In the genomic region with DNA sequence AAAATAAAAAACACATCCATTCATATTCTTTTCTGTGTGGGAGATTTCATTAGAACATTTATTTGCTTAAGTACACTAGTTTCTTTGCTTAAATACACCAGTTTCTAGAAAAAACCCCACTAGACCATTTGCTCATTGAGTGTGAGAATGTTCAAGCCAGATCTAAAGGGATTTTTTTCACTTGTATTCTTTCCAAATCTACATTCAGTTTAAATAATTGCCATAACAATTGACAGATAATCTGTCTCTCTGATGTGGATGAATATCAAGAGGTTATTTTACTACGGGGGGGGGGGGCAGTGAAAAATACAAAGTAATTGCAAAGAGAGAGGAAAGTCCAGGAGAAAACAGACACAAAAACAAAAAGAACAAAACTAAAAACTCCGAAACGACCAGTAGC, we compare ENCODE assay signal across 8 mouse cellular contexts. TPM values are rescaled to one million over a fixed set of nuclear protein-coding genes. Genes with fewer than 3 reads are reported as not detected.
DNase-seq lines count a peak whose midpoint lies in the region; ATAC-seq and TF ChIP-seq lines count a peak whose summit lies in the region.

No protein-coding gene starts in this region.

- H3K4me2 ChIP-seq in heart, embryonic 13.5 days = peak overlapping the region; percentile 92
- H3K4me2 ChIP-seq in forebrain, embryonic 13.5 days = peak overlapping the region; percentile 66
- H3K4me2 ChIP-seq in liver, embryonic 15.5 days = peak overlapping the region; percentile 94

- no peak for ATAC-seq in heart, embryonic 13.5 days (ENCODE audit: extremely low read depth, insufficient number of reproducible peaks, low FRiP score, low TSS enrichment)
- ATAC-seq in forebrain, embryonic 13.5 days = no peak
- no peak for ATAC-seq in liver, embryonic 15.5 days (ENCODE audit: insufficient read depth)

- no peaks in the 10 kb centered on the region for H3K27me3 ChIP-seq in heart, embryonic 13.5 days (replicated peaks)
- no peaks in the 10 kb centered on the region for H3K27me3 ChIP-seq in ES-Bruce4 (ENCODE audit: control insufficient read depth, insufficient read depth, low read length, poor library complexity, severe bottlenecking)
- H3K27me3 ChIP-seq in forebrain, embryonic 13.5 days = no peaks in the 10 kb centered on the region
- no peaks in the 10 kb centered on the region for H3K27me3 ChIP-seq in liver, embryonic 15.5 days

- no peak for DNase-seq in heart, postnatal 10 days
- DNase-seq in urinary bladder, adult 2 months (ENCODE audit: low spot score) = no peak
- no peak for DNase-seq in urinary bladder, postnatal 4 days (ENCODE audit: low spot score in 2 of 2)
- no peak for DNase-seq in layer of hippocampus, adult 18-20 months (ENCODE audit: low spot score in 2 of 2)

- peaks cover 18% of the 10 kb centered on the region for H3K4me1 ChIP-seq in heart, embryonic 13.5 days
- no peaks in the 10 kb centered on the region for H3K4me1 ChIP-seq in ES-Bruce4 (ENCODE audit: control insufficient read depth, insufficient read depth, low read length)
- peaks cover 17% of the 10 kb centered on the region for H3K4me1 ChIP-seq in forebrain, embryonic 13.5 days
- H3K4me1 ChIP-seq in liver, embryonic 15.5 days (replicated peaks) = peaks cover 29% of the 10 kb centered on the region

- peak overlapping the region; percentile 96 for H3K9ac ChIP-seq in heart, embryonic 13.5 days
- H3K9ac ChIP-seq in ES-Bruce4 (ENCODE audit: low read depth, poor library complexity, severe bottlenecking) = peak overlapping the region; percentile 99
- H3K9ac ChIP-seq in forebrain, embryonic 13.5 days = peak overlapping the region; percentile 99
- H3K9ac ChIP-seq in liver, embryonic 15.5 days = peak overlapping the region; percentile 98

- TF ChIP-seq POLR2A in ES-Bruce4 (IDR thresholded peaks at IDR 0.05; ENCODE audit: insufficient read depth, low read length) = no peak

- H3K9me3 ChIP-seq in heart, embryonic 13.5 days = no peaks in the 10 kb centered on the region
- H3K9me3 ChIP-seq in ES-Bruce4 (replicated peaks; ENCODE audit: control insufficient read depth, insufficient read depth, low read length, poor library complexity, severe bottlenecking) = no peaks in the 10 kb centered on the region
- no peaks in the 10 kb centered on the region for H3K9me3 ChIP-seq in forebrain, embryonic 13.5 days (replicated peaks)
- H3K9me3 ChIP-seq in liver, embryonic 15.5 days (replicated peaks) = no peaks in the 10 kb centered on the region

- WGBS in heart, embryonic 13.5 days = 4% methylated on average over 3 of the region's 3 CpGs
- 0% methylated on average over 3 of the region's 3 CpGs for WGBS in forebrain, embryonic 13.5 days
- WGBS in liver, embryonic 15.5 days (ENCODE audit: insufficient replicate concordance) = 3% methylated on average over 3 of the region's 3 CpGs

- intact Hi-C loops in heart, postnatal 10 days (cut with DNase I) = loop anchor here (2.0 to 10.0 kb wide), 3 partner anchors 38 to 268 kb away; partner anchors contain the start of genes Gm43552 and Pds5a

- H3K27ac ChIP-seq in heart, embryonic 13.5 days (replicated peaks) = peak overlapping the region; percentile 100
- peak overlapping the region; percentile 82; the same call in 1 of the 2 replicates for H3K27ac ChIP-seq in ES-Bruce4 (ENCODE audit: insufficient read depth, low read length)
- peak overlapping the region; percentile 100 for H3K27ac ChIP-seq in forebrain, embryonic 13.5 days
- peak overlapping the region; percentile 99 for H3K27ac ChIP-seq in liver, embryonic 15.5 days (replicated peaks)

- no peak for TF ChIP-seq EP300 in ES-Bruce4 (IDR thresholded peaks at IDR 0.05; ENCODE audit: insufficient read depth, low read depth, low read length)

- H3K36me3 ChIP-seq in heart, embryonic 13.5 days = peaks cover 4% of the 10 kb centered on the region
- no peaks in the 10 kb centered on the region for H3K36me3 ChIP-seq in ES-Bruce4 (ENCODE audit: control insufficient read depth, insufficient read depth, low read length, poor library complexity, severe bottlenecking)
- no peaks in the 10 kb centered on the region for H3K36me3 ChIP-seq in forebrain, embryonic 13.5 days (ENCODE audit: poor library complexity, severe bottlenecking)
- H3K36me3 ChIP-seq in liver, embryonic 15.5 days (replicated peaks) = no peaks in the 10 kb centered on the region

- peak overlapping the region; percentile 77 for H3K4me3 ChIP-seq in heart, embryonic 13.5 days
- H3K4me3 ChIP-seq in ES-Bruce4 (ENCODE audit: low read depth, low read length) = no peak overlapping the region
- H3K4me3 ChIP-seq in forebrain, embryonic 13.5 days = peak overlapping the region; percentile 84
- peak overlapping the region; percentile 82 for H3K4me3 ChIP-seq in liver, embryonic 15.5 days (replicated peaks)

- no peak for TF ChIP-seq CTCF in ES-Bruce4 (IDR thresholded peaks at IDR 0.05; ENCODE audit: low read depth, low read length)

RNA-seq across cellular contexts. Expression of gene N4bp2, which starts 0.6 kb away (rescaled TPM):
- 15.4 and 15.9 TPM in 2 replicates for polyA plus RNA-seq in heart, embryonic 13.5 days (2015; fragmentation: Nextera tagmentation; extraction: Ambion mirVana)
- total RNA-seq in heart, postnatal 10 days (2021) = 10 to 100 TPM; 27.6 to 28.3 TPM
- 73.4 and 75.3 TPM in 2 replicates for polyA plus RNA-seq in ES-Bruce4 (2011; ENCODE audit: insufficient read depth, insufficient read length, low read depth, missing spikeins)
- 24.7 and 29.5 TPM in 2 replicates for polyA plus RNA-seq in forebrain, embryonic 13.5 days (2015; fragmentation: Nextera tagmentation; extraction: Ambion mirVana)
- polyA plus RNA-seq in liver, embryonic 15.5 days (2015; fragmentation: Nextera tagmentation; extraction: Ambion mirVana) = 7.8 and 8.5 TPM in 2 replicates
- polyA plus RNA-seq in urinary bladder, adult 2 months (2012; rRNA removed) = 7.9 TPM in 2 replicates
- total RNA-seq in layer of hippocampus, adult 18-20 months (2021) = 1 to 10 TPM; 8.4 to 9.3 TPM
